Mouse (Mus musculus): ENCODE results near the gene Atp8b4. TPM values are rescaled to one million over a fixed set of nuclear protein-coding genes. Genes with fewer than 3 reads are reported as not detected.
A peak's percentile ranks its signal among the peaks of the same experiment; 100 is the strongest.

The Atp8b4 gene
- total RNA-seq, 2 experiments from 2014 or later = 0.49 to 0.99 TPM

DNA sequence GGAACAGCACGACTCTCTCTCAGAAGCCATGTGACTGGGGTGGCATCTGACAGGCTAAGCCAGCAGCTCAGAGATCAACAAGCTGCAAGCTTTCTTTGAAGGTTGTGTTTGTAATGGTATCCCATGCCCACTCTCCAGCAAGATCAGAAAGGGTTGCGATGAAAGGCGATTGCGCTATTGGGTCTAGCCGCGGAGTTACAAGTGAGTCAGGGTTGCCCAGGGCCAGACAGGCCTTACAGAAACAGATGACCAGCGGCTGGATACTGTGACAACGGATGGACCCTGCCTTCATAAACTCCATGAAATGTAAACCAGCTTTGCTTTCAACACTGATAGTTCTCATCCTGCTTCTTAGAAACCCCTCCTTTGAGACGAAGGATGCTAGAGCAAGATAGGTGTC, 66.2 kb downstream of the Atp8b4 start:
- no peak for DNase-seq

DNA sequence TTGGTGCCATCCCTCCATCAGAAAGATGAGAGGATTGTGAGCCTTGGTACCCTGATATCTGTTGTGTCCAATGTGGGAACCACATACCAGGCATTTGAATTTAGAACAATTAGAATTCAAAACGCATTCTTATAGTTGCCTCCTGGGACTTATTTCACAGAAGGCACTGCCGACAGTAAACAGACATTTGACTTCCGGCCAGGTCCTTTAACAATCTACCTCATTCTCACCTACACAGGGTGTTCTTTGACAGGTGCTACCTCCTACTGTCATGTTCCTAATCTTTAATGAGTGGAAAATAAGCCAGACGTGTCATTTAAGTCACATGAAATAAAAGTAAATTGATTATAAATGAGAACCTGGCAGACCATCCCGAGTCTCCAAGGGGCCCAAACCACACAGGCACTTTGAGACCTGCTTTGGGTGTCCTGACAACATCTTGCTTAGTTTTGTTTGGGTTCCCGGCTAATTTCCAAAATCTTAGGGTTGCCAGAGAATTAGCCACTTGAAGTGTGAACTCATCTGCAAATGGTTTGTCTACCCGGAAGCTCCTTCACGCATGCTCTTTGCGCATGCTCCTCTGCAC, 67.9 kb downstream of the Atp8b4 start:
- DNase-seq = no peak

- DNase-seq = peak; percentile 51
Observed at GRCm38 (mm10) chr2:126429282-126429681, 71.2 kb downstream of the Atp8b4 start.

DNA sequence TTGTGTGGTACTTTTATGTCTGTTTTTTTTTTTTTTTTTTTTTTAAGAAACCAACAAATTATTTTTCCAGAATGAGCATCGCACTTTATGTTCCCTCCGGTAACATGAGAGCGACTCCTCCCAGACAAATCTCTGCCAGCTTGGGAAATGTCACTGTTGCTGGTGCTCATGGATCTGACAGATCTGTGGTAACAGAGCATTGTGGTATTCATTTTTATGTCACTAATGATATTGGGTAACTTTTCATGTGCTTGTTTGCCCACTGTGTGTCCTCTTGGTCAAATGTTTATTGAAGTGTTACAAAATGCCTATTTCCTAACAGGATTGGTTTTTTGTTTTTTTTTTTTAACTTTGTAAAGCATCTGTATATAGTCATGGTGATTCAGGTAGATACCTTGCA, 75.3 kb downstream of the Atp8b4 start:
- DNase-seq = no peak

DNA sequence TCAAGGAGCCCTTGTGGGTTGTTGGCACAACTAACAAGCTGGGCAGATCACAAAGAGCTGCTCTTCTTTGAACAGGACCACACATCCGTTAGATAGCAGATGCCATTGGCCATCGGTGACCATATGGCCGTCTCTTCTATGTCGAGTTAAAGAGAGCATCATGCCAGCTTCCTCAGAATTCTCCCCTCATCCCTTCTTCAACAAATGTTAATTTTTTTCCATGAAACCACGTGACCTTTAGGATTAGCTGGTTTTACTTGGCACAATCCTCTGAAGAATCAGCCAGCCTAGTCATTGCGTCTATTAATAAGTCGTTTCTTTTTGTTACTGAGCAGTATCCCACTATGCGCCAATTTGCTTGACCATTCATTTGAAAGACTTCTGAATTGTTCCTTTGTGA, 75.8 kb downstream of the Atp8b4 start:
- no peak for DNase-seq

- DNase-seq = no peak
Observed at GRCm38 (mm10) chr2:126420901-126421300, 79.6 kb downstream of the Atp8b4 start.

DNA sequence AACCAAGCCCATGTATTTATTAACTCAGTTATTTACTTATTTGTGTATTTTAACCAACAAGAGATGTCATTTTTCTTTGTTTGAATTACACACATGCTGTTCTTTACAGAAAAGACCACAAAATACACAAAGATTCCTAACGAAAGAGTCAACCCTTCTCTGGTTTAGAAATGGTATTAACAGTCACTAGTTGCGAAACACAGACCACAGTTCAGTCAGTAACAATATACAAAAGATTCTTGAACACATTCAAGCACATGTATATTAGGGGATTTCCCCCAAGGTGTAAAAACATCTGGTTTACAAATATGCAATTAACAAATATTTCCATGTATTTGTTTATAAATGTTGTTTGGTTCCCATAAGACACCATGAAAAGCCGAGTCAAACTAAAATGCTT, 81.6 kb downstream of the Atp8b4 start:
- DNase-seq = no peak

GRCm38 (mm10) chr2:126416772-126417171, 83.7 kb downstream of the Atp8b4 start:
- no peak for DNase-seq

- DNase-seq = no peak
Observed at GRCm38 (mm10) chr2:126415981-126416380, 84.5 kb downstream of the Atp8b4 start.

GRCm38 (mm10) chr2:126412759-126413158, 87.7 kb downstream of the Atp8b4 start:
- no peak for DNase-seq

GRCm38 (mm10) chr2:126399454-126399853, 101.0 kb downstream of the Atp8b4 start:
- DNase-seq = no peak

DNA sequence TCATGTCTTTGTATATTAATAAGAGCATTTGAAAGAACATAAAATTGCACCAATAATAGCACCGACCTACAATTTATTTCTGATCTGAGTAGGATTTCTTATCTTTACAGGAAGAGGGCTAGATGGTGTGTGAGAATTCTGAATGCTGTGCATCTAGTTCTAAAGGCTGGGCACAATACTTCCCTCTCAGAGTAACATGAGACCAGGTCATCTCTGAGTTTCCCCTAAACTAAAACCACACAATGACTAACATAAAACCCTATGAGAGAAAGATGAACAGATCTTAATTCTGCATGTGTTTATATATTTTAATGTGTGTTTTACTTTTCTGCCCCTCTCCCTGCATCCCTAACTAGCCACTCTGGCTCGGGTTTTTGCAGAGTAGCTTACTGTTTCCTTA, 101.5 kb downstream of the Atp8b4 start:
- no peak for DNase-seq

GRCm38 (mm10) chr2:126398216-126398615, 102.3 kb downstream of the Atp8b4 start:
- DNase-seq = no peak

GRCm38 (mm10) chr2:126397513-126397912, 103.0 kb downstream of the Atp8b4 start:
- no peak for DNase-seq

GRCm38 (mm10) chr2:126394924-126395323, 105.5 kb downstream of the Atp8b4 start:
- no peak for DNase-seq

DNA sequence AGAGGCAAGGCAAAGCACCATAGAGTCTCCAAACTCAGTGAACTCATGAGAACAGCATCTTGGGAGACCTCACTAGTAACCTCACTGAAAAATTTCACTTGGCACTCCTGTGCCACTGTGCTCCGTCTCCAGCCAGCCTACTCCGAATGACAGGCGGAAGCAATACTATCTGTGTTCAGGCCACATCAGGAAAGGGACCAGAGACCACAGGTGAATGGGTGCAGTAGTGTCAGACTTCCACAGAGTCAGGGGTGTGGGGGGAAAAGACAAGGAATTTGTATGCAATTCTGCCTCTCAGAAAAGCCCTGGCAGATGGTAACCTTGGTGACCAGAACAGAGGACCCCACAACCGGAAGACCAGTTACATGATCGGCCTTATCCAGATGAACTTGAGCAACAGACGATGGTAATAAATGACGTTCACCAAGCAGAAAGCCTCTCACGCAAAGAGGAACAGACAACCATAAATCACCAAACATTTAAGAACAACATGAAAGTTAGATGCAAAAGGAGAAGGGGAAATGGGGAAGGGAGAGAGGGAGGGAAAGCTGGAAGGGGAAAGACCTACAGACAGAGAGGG, 112.9 kb downstream of the Atp8b4 start:
- DNase-seq = no peak

GRCm38 (mm10) chr2:126386056-126386455, 114.4 kb downstream of the Atp8b4 start:
- no peak for DNase-seq

GRCm38 (mm10) chr2:126380300-126380699, 120.2 kb downstream of the Atp8b4 start:
- DNase-seq = no peak

- no peak for DNase-seq
Observed at GRCm38 (mm10) chr2:126371634-126372033, 128.8 kb downstream of the Atp8b4 start.

- DNase-seq = no peak
Observed at GRCm38 (mm10) chr2:126369815-126370214, 130.7 kb downstream of the Atp8b4 start.

DNA sequence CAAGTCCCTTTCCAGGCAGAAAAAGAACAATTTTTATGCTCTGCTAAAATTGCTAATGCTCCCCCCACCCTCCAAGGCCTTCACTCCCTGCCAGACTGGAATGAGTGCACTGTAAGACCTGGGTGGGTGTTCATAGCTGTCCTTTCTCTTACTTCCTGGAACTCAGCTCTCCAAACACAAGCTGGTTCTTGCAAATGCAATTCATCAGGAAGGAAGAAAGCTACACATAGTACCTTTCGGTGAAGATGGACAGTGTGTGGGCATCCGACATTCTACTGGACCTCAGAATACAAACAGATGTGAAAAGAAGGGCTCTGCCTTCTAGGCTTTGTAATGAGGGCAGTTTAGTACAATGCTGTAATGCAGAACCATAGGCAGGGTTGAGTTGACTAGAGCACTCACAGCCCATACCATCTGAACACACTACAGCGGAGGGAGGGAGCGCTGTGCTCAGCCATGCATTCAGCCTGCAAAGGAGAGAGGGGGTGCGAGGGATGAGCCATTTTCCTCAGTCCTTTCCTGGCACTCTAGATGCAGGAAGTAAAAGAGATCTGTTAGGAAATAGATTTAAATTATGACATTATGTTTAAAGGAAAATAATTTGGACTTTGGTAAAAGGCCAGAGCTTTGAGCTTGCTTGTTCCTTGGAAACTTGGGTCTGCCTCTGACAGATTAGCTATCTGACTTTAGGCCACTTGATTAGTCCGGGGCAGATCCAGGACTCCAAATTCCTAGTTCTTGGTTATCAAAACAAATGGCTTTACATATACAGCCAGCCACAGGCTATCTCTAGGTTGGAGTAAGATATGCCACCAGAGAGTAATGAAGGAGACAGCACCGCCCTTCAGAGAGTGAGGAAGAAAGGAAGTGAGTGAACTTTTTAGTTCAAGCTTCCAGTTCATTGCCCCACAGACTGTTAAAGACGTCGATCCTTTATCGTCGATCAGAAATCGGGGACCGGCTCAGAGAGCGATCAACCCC, 136.4 kb downstream of the Atp8b4 start:
- DNase-seq = no peak

DNA sequence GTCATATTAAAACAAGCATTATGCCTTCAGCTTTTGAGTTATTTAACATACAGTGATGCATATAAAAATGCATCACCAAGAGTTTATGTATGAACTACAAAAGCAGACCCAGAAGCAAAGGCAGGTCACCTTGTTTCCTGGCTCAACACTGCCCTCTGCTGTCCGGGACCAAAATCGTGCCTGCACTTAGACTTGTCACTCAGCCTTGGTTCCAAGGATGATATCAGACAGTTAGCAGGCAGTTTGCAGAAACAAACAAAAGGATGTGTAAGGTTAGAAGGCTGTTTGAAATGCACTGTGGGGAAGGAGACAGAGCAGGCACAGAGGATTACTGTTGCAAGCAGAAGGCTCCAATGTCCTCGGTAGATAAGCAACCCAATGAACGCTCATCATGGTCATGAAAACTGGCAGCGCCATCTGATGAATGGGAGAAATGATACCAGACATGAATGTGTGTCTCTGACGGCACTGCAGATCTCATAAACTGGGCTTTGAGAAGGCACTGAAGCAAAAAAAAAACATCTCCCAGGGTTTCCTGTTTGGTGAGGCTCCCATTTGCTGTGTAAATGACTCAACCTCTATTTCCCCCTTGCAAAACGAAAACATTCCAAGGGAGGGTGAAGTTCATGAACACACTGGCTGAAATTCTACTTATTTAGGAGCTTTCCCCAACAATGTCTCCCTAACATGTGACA, 137.3 kb downstream of the Atp8b4 start:
- DNase-seq = peak; percentile 90

Measured in gastrocnemius, postnatal 10 days (tissue).